Mouse (Mus musculus): ENCODE results near the gene Cpe. TPM values are rescaled to one million over a fixed set of nuclear protein-coding genes. Genes with fewer than 3 reads are reported as not detected.

Gene Cpe
- polyA plus RNA-seq, 1 experiment from 2014 or later: 160 TPM

GRCm38 (mm10) chr8:64644108-64645005 is 48.5 kb downstream of the Cpe start:
- Histone ChIP-seq H3K4me3 (no peak overlapping the region), H3K27me3 (ENCODE audit: insufficient read depth, poor library complexity, severe bottlenecking) (no peaks in the 10 kb centered on the region), H3K9me3 (no peaks in the 10 kb centered on the region), H3K4me1 (replicated peaks) (no peaks in the 10 kb centered on the region), H3K36me3 (no peaks in the 10 kb centered on the region), H3K27ac (no peak overlapping the region)
- 89% methylated on average over 12 of the region's 12 CpGs for WGBS
- DNase-seq (ENCODE audit: low spot score): no peak

GRCm38 (mm10) chr8:64643382-64643781 is 49.5 kb downstream of the Cpe start:
- H3K27me3 ChIP-seq (ENCODE audit: insufficient read depth, poor library complexity, severe bottlenecking): no peaks in the 10 kb centered on the region
- H3K4me1 ChIP-seq (replicated peaks): no peaks in the 10 kb centered on the region
- WGBS: 90% methylated on average over 4 of the region's 4 CpGs
- no peaks in the 10 kb centered on the region for H3K36me3 ChIP-seq
- H3K9me3 ChIP-seq: no peaks in the 10 kb centered on the region
- H3K27ac ChIP-seq: no peak overlapping the region
- H3K4me3 ChIP-seq: no peak overlapping the region
- DNase-seq (ENCODE audit: low spot score): no peak

- no peaks in the 10 kb centered on the region for H3K36me3 ChIP-seq
- no peaks in the 10 kb centered on the region for H3K4me1 ChIP-seq (replicated peaks)
- no peak overlapping the region for H3K27ac ChIP-seq
- no peaks in the 10 kb centered on the region for H3K27me3 ChIP-seq (ENCODE audit: insufficient read depth, poor library complexity, severe bottlenecking)
- no peak overlapping the region for H3K4me3 ChIP-seq
- H3K9me3 ChIP-seq: no peaks in the 10 kb centered on the region
- no peak for DNase-seq (ENCODE audit: low spot score)
- 98% methylated on average over 3 of the region's 3 CpGs for WGBS
Measured at GRCm38 (mm10) chr8:64642799-64643198, 50.1 kb downstream of the Cpe start.

- H3K4me1 ChIP-seq (replicated peaks): no peaks in the 10 kb centered on the region
- no peak overlapping the region for H3K4me3 ChIP-seq
- H3K36me3 ChIP-seq: no peaks in the 10 kb centered on the region
- DNase-seq (ENCODE audit: low spot score): no peak
- no peaks in the 10 kb centered on the region for H3K9me3 ChIP-seq
- H3K27me3 ChIP-seq (ENCODE audit: insufficient read depth, poor library complexity, severe bottlenecking): no peaks in the 10 kb centered on the region
- 84% methylated on average over 1 of the region's 1 CpGs for WGBS
- H3K27ac ChIP-seq: no peak overlapping the region
Measured at GRCm38 (mm10) chr8:64640599-64640998, 52.3 kb downstream of the Cpe start.

- H3K4me1 ChIP-seq (replicated peaks): no peaks in the 10 kb centered on the region
- DNase-seq (ENCODE audit: low spot score): no peak
- H3K4me3 ChIP-seq: no peak overlapping the region
- H3K36me3 ChIP-seq: no peaks in the 10 kb centered on the region
- no peaks in the 10 kb centered on the region for H3K27me3 ChIP-seq (ENCODE audit: insufficient read depth, poor library complexity, severe bottlenecking)
- 93% methylated on average over 5 of the region's 5 CpGs for WGBS
- H3K27ac ChIP-seq: no peak overlapping the region
- H3K9me3 ChIP-seq: no peaks in the 10 kb centered on the region
Measured at GRCm38 (mm10) chr8:64639676-64640075, 53.2 kb downstream of the Cpe start.

GRCm38 (mm10) chr8:64634901-64635300 is 58.0 kb downstream of the Cpe start:
- H3K27ac ChIP-seq: no peak overlapping the region
- H3K27me3 ChIP-seq (ENCODE audit: insufficient read depth, poor library complexity, severe bottlenecking): no peaks in the 10 kb centered on the region
- H3K4me1 ChIP-seq (replicated peaks): no peaks in the 10 kb centered on the region
- H3K9me3 ChIP-seq: no peaks in the 10 kb centered on the region
- no peaks in the 10 kb centered on the region for H3K36me3 ChIP-seq
- 86% methylated on average over 3 of the region's 3 CpGs for WGBS
- no peak overlapping the region for H3K4me3 ChIP-seq
- no peak for DNase-seq (ENCODE audit: low spot score)

- Histone ChIP-seq H3K9me3 (no peaks in the 10 kb centered on the region), H3K4me3 (no peak overlapping the region), H3K27me3 (ENCODE audit: insufficient read depth, poor library complexity, severe bottlenecking) (no peaks in the 10 kb centered on the region), H3K4me1 (replicated peaks) (no peaks in the 10 kb centered on the region), H3K27ac (no peak overlapping the region), H3K36me3 (no peaks in the 10 kb centered on the region)
- DNase-seq (ENCODE audit: low spot score): no peak
- WGBS: 82% methylated on average over 8 of the region's 8 CpGs
Measured at GRCm38 (mm10) chr8:64634131-64634865, 58.6 kb downstream of the Cpe start.

- Histone ChIP-seq H3K27me3 (ENCODE audit: insufficient read depth, poor library complexity, severe bottlenecking) (no peaks in the 10 kb centered on the region), H3K36me3 (no peaks in the 10 kb centered on the region), H3K4me3 (no peak overlapping the region), H3K27ac (no peak overlapping the region), H3K4me1 (replicated peaks) (no peaks in the 10 kb centered on the region), H3K9me3 (0 out of 2 replicates have a peak, but pooled peaks cover 2% of the 10 kb centered on the region)
- WGBS: 88% methylated on average over 4 of the region's 4 CpGs
- no peak for DNase-seq (ENCODE audit: low spot score)
Measured at GRCm38 (mm10) chr8:64632169-64632568, 60.7 kb downstream of the Cpe start.

- H3K36me3 ChIP-seq: no peaks in the 10 kb centered on the region
- no peaks in the 10 kb centered on the region for H3K27me3 ChIP-seq (ENCODE audit: insufficient read depth, poor library complexity, severe bottlenecking)
- H3K9me3 ChIP-seq: 0 out of 2 replicates have a peak, but pooled peaks cover 2% of the 10 kb centered on the region
- H3K4me3 ChIP-seq: no peak overlapping the region
- WGBS: 75% methylated on average over 2 of the region's 2 CpGs
- H3K4me1 ChIP-seq (replicated peaks): no peaks in the 10 kb centered on the region
- no peak overlapping the region for H3K27ac ChIP-seq
- DNase-seq (ENCODE audit: low spot score): no peak
Measured at GRCm38 (mm10) chr8:64631761-64632160, 61.1 kb downstream of the Cpe start.

GRCm38 (mm10) chr8:64629034-64629760 is 63.7 kb downstream of the Cpe start:
- DNase-seq (ENCODE audit: low spot score): no peak
- H3K27me3 ChIP-seq (ENCODE audit: insufficient read depth, poor library complexity, severe bottlenecking): no peaks in the 10 kb centered on the region
- 0 out of 2 replicates have a peak, but pooled peaks cover 2% of the 10 kb centered on the region for H3K9me3 ChIP-seq
- 89% methylated on average over 6 of the region's 6 CpGs for WGBS
- H3K4me3 ChIP-seq: no peak overlapping the region
- no peaks in the 10 kb centered on the region for H3K36me3 ChIP-seq
- H3K27ac ChIP-seq: no peak overlapping the region
- H3K4me1 ChIP-seq (replicated peaks): no peaks in the 10 kb centered on the region

GRCm38 (mm10) chr8:64628039-64628438 is 64.8 kb downstream of the Cpe start:
- H3K4me1 ChIP-seq (replicated peaks): no peaks in the 10 kb centered on the region
- H3K27ac ChIP-seq: no peak overlapping the region
- H3K9me3 ChIP-seq: 0 out of 2 replicates have a peak, but pooled peaks cover 2% of the 10 kb centered on the region
- no peaks in the 10 kb centered on the region for H3K27me3 ChIP-seq (ENCODE audit: insufficient read depth, poor library complexity, severe bottlenecking)
- no peak for DNase-seq (ENCODE audit: low spot score)
- WGBS: 87% methylated on average over 6 of the region's 6 CpGs
- no peaks in the 10 kb centered on the region for H3K36me3 ChIP-seq
- H3K4me3 ChIP-seq: no peak overlapping the region

- WGBS: 74% methylated on average over 10 of the region's 10 CpGs
Measured at GRCm38 (mm10) chr8:64624603-64625037, 68.2 kb downstream of the Cpe start.

More at GRCm38 (mm10) chr8:64624603-64625037, 68.2 kb downstream of the Cpe start:
- DNase-seq (ENCODE audit: low spot score): no peak
- no peaks in the 10 kb centered on the region for H3K36me3 ChIP-seq
- H3K27me3 ChIP-seq (ENCODE audit: insufficient read depth, poor library complexity, severe bottlenecking): no peaks in the 10 kb centered on the region
- H3K9me3 ChIP-seq: 0 out of 2 replicates have a peak, but pooled peaks cover 2% of the 10 kb centered on the region
- no peaks in the 10 kb centered on the region for H3K4me1 ChIP-seq (replicated peaks)
- H3K27ac ChIP-seq: no peak overlapping the region
- no peak overlapping the region for H3K4me3 ChIP-seq

All from hindbrain, embryonic 10.5 days (tissue).